Comparison of ENCODE assay signal across 9 mouse cellular contexts in genomic region chr6:63256556-63257405, GRCm38 (mm10). TPM values are rescaled to one million over a fixed set of nuclear protein-coding genes. Genes with fewer than 3 reads are reported as not detected.
DNase-seq lines count a peak whose midpoint lies in the region; ATAC-seq lines count a peak whose summit lies in the region.
"Had no signal": no experiment of that assay in that cellular context is flagged by ENCODE, and none has a peak within 500 bp of the region (broad histone marks: within the 10 kb centered on the region; RNA-seq: fewer than 3 reads in every experiment).

No protein-coding gene starts in this region.

- H3K36me3 ChIP-seq in embryonic facial prominence, embryonic 11.5 days (replicated peaks; ENCODE audit: control insufficient read depth, insufficient read depth, low read depth, low read length): no peaks in the 10 kb centered on the region
- no peaks in the 10 kb centered on the region for H3K36me3 ChIP-seq in midbrain, embryonic 16.5 days (ENCODE audit: control insufficient read depth, insufficient read depth, low read length)

- under 1% methylated on average over 49 of the region's 49 CpGs for WGBS in embryonic facial prominence, embryonic 11.5 days
- WGBS in midbrain, embryonic 16.5 days: under 1% methylated on average over 49 of the region's 49 CpGs

- peak overlapping the region; percentile 68 for H3K4me3 ChIP-seq in embryonic facial prominence, embryonic 11.5 days (ENCODE audit: low read depth, low read length)
- peak overlapping the region; percentile 94 for H3K4me3 ChIP-seq in midbrain, embryonic 16.5 days (ENCODE audit: low read depth, low read length)

- peak; percentile 67 for ATAC-seq in embryonic facial prominence, embryonic 11.5 days (replicated peaks; ENCODE audit: insufficient number of reproducible peaks, low FRiP score, low TSS enrichment, low read depth)
- ATAC-seq in hematopoietic stem cell, adult 5-6 weeks (replicated peaks in 1 of 2; ENCODE audit: insufficient read depth in 1 of 2, low FRiP score in 2 of 2, low TSS enrichment in 1 of 2, low read depth in 1 of 2, poor library complexity in 2 of 2, severe bottlenecking in 2 of 2): peak; percentile 47 to 70; a peak in 2 of 4 replicates
- peak; percentile 75 for ATAC-seq in midbrain, embryonic 16.5 days

- peak; percentile 2 for DNase-seq in urinary bladder, postnatal 25 days (ENCODE audit: low spot score)
- DNase-seq in urinary bladder, adult 18-20 months (ENCODE audit: low spot score in 2 of 2): no peak
- DNase-seq in embryonic facial prominence, embryonic 11.5 days (ENCODE audit: low spot score): peak; percentile 48
- peak; percentile 50 to 60 for DNase-seq in left cerebral cortex, postnatal 14 days (ENCODE audit: low spot score in 2 of 2)
- DNase-seq in spleen, postnatal 10 days (ENCODE audit: low spot score in 2 of 2): no peak
- no peak for DNase-seq in thymus, adult 18-20 months

- no peaks in the 10 kb centered on the region for H3K9me3 ChIP-seq in embryonic facial prominence, embryonic 11.5 days (replicated peaks; ENCODE audit: control insufficient read depth, low read length)
- no peaks in the 10 kb centered on the region for H3K9me3 ChIP-seq in midbrain, embryonic 16.5 days (replicated peaks; ENCODE audit: control insufficient read depth, low read length, poor library complexity, severe bottlenecking)

- H3K27ac ChIP-seq in embryonic facial prominence, embryonic 11.5 days (replicated peaks; ENCODE audit: low read depth, low read length): no peak overlapping the region
- peak overlapping the region; percentile 89 for H3K27ac ChIP-seq in midbrain, embryonic 16.5 days (ENCODE audit: low read length)

- H3K4me2 ChIP-seq in embryonic facial prominence, embryonic 11.5 days (ENCODE audit: low read depth, low read length): peak overlapping the region; percentile 98
- peak overlapping the region; percentile 81 for H3K4me2 ChIP-seq in midbrain, embryonic 16.5 days (ENCODE audit: low read length)

- H3K4me1 ChIP-seq in embryonic facial prominence, embryonic 11.5 days (ENCODE audit: control insufficient read depth, insufficient read depth, low read length): no peaks in the 10 kb centered on the region; the same call in 1 of the 2 replicates
- H3K4me1 ChIP-seq in midbrain, embryonic 16.5 days (ENCODE audit: control insufficient read depth, insufficient read depth, low read length): peaks cover 11% of the 10 kb centered on the region

- intact Hi-C loops in left cerebral cortex, postnatal 14 days (cut with DNase I): loop anchor here (5.0 to 10.0 kb wide), 2 partner anchors 1391 to 1902 kb away; no protein-coding TSS in a partner anchor

- peaks cover 8% of the 10 kb centered on the region for H3K27me3 ChIP-seq in embryonic facial prominence, embryonic 11.5 days (ENCODE audit: control insufficient read depth, insufficient read depth, low read length)
- H3K27me3 ChIP-seq in midbrain, embryonic 16.5 days (ENCODE audit: control insufficient read depth, insufficient read depth, low read depth, low read length): no peaks in the 10 kb centered on the region

- peak overlapping the region; percentile 66 for H3K9ac ChIP-seq in embryonic facial prominence, embryonic 11.5 days (replicated peaks; ENCODE audit: low read length)
- H3K9ac ChIP-seq in midbrain, embryonic 16.5 days (ENCODE audit: low read depth, low read length): peak overlapping the region; percentile 85

RNA-seq across cellular contexts. Expression of gene Grid2, which starts 1.1 kb away (rescaled TPM):
- 0.31 and 0.59 TPM in 2 replicates for polyA plus RNA-seq in embryonic facial prominence, embryonic 11.5 days (2014; fragmentation: Nextera tagmentation; extraction: Ambion mirVana)
- total RNA-seq in hematopoietic stem cell, adult 5-6 weeks (2017): not detected in 2 replicates
- 10 to 100 TPM; 23.2 to 23.9 TPM for total RNA-seq in left cerebral cortex, postnatal 14 days (2021)
- polyA plus RNA-seq in midbrain, embryonic 16.5 days (2015; fragmentation: Nextera tagmentation; extraction: Ambion mirVana): 13.6 and 13.8 TPM in 2 replicates
- total RNA-seq: common myeloid progenitor, adult 5-6 weeks had no signal

Comparison
In these comparisons a context has a peak if more than half of its experiments do, and no peak if none do; other contexts are left out.
1. DNase-seq: peak in urinary bladder, postnatal 25 days (single experiment), embryonic facial prominence, embryonic 11.5 days (single experiment) and left cerebral cortex, postnatal 14 days (2 of 2); none in urinary bladder, adult 18-20 months (0 of 2), spleen, postnatal 10 days (0 of 2) and thymus, adult 18-20 months (0 of 2).
2. RNA of gene Grid2, which starts 1.1 kb away (total RNA-seq): 23.2 to 23.9 TPM in left cerebral cortex, postnatal 14 days; not detected in hematopoietic stem cell, adult 5-6 weeks; every median in the first group is over 10 times any median in the second.
3. Peak in every context shown above with its lines, with median percentiles within 50 percentile points of each other: ATAC-seq.